Mouse (Mus musculus): ENCODE measurements around the gene Mgat3. TPM values are rescaled to one million over a fixed set of nuclear protein-coding genes. Genes with fewer than 3 reads are reported as not detected.
A peak's percentile ranks its signal among the peaks of the same experiment; 100 is the strongest.

Gene Mgat3
- polyA plus RNA-seq, 1 experiment = 65.1 TPM

- H3K27ac ChIP-seq (ENCODE audit: insufficient read depth, low read depth, low read length) = peak overlapping the region; percentile 42; the same call in 1 of the 2 replicates
- TF ChIP-seq POLR2A (IDR thresholded peaks at IDR 0.05; ENCODE audit: insufficient read depth, low read depth, low read length) (no peak), CTCF (IDR thresholded peaks at IDR 0.05; ENCODE audit: insufficient read depth, low read depth, low read length) (no peak)
- no peak overlapping the region for H3K4me3 ChIP-seq (ENCODE audit: insufficient read depth, low read depth, low read length)
- WGBS = 59% methylated on average over 11 of the region's 11 CpGs
- peaks cover 47% of the 10 kb centered on the region for H3K4me1 ChIP-seq (ENCODE audit: control insufficient read depth, insufficient read depth, low read length)
Observed at GRCm38 (mm10) chr15:80163274-80163673, 10.2 kb upstream of the Mgat3 start.

GRCm38 (mm10) chr15:80163716-80164115 lies 9.8 kb upstream of the Mgat3 start:
- 69% methylated on average over 4 of the region's 4 CpGs for WGBS
- no peak for TF ChIP-seq POLR2A (IDR thresholded peaks at IDR 0.05; ENCODE audit: insufficient read depth, low read depth, low read length)
- no peak for TF ChIP-seq CTCF (IDR thresholded peaks at IDR 0.05; ENCODE audit: insufficient read depth, low read depth, low read length)
- H3K4me1 ChIP-seq (ENCODE audit: control insufficient read depth, insufficient read depth, low read length) = peaks cover 44% of the 10 kb centered on the region
- peak overlapping the region; percentile 42; the same call in 1 of the 2 replicates for H3K27ac ChIP-seq (ENCODE audit: insufficient read depth, low read depth, low read length)
- H3K4me3 ChIP-seq (ENCODE audit: insufficient read depth, low read depth, low read length) = no peak overlapping the region

- H3K27ac ChIP-seq (ENCODE audit: insufficient read depth, low read depth, low read length) = no peak overlapping the region
- no peak overlapping the region for H3K4me3 ChIP-seq (ENCODE audit: insufficient read depth, low read depth, low read length)
- H3K4me1 ChIP-seq (ENCODE audit: control insufficient read depth, insufficient read depth, low read length) = peaks cover 35% of the 10 kb centered on the region
- TF ChIP-seq POLR2A (IDR thresholded peaks at IDR 0.05; ENCODE audit: insufficient read depth, low read depth, low read length) (no peak), CTCF (IDR thresholded peaks at IDR 0.05; ENCODE audit: insufficient read depth, low read depth, low read length) (no peak)
- 36% methylated on average over 5 of the region's 5 CpGs for WGBS
Observed at GRCm38 (mm10) chr15:80165396-80165795, 8.1 kb upstream of the Mgat3 start.

GRCm38 (mm10) chr15:80169484-80169883 lies 4.0 kb upstream of the Mgat3 start:
- H3K4me3 ChIP-seq (ENCODE audit: insufficient read depth, low read depth, low read length) = no peak overlapping the region
- TF ChIP-seq POLR2A (IDR thresholded peaks at IDR 0.05; ENCODE audit: insufficient read depth, low read depth, low read length) = no peak
- 97% methylated on average over 1 of the region's 1 CpGs for WGBS
- H3K27ac ChIP-seq (ENCODE audit: insufficient read depth, low read depth, low read length) = no peak overlapping the region
- peaks cover 14% of the 10 kb centered on the region for H3K4me1 ChIP-seq (ENCODE audit: control insufficient read depth, insufficient read depth, low read length)

- Histone ChIP-seq H3K27ac (ENCODE audit: insufficient read depth, low read depth, low read length) (no peak overlapping the region), H3K4me1 (ENCODE audit: control insufficient read depth, insufficient read depth, low read length) (peaks cover 16% of the 10 kb centered on the region), H3K4me3 (ENCODE audit: insufficient read depth, low read depth, low read length) (no peak overlapping the region)
- TF ChIP-seq CTCF (IDR thresholded peaks at IDR 0.05; ENCODE audit: insufficient read depth, low read depth, low read length) (no peak), POLR2A (IDR thresholded peaks at IDR 0.05; ENCODE audit: insufficient read depth, low read depth, low read length) (no peak)
- 57% methylated on average over 4 of the region's 4 CpGs for WGBS
Observed at GRCm38 (mm10) chr15:80170357-80170756, 3.2 kb upstream of the Mgat3 start.

- no peak overlapping the region for H3K4me3 ChIP-seq (ENCODE audit: insufficient read depth, low read depth, low read length)
- WGBS = 30% methylated on average over 8 of the region's 8 CpGs
- TF ChIP-seq POLR2A (IDR thresholded peaks at IDR 0.05; ENCODE audit: insufficient read depth, low read depth, low read length) = no peak
- no peak for TF ChIP-seq CTCF (IDR thresholded peaks at IDR 0.05; ENCODE audit: insufficient read depth, low read depth, low read length)
- H3K4me1 ChIP-seq (ENCODE audit: control insufficient read depth, insufficient read depth, low read length) = peaks cover 21% of the 10 kb centered on the region
- H3K27ac ChIP-seq (ENCODE audit: insufficient read depth, low read depth, low read length) = no peak overlapping the region
Observed at GRCm38 (mm10) chr15:80171286-80171685, 2.2 kb upstream of the Mgat3 start.

GRCm38 (mm10) chr15:80171791-80172190 lies 1.7 kb upstream of the Mgat3 start:
- peaks cover 22% of the 10 kb centered on the region for H3K4me1 ChIP-seq (ENCODE audit: control insufficient read depth, insufficient read depth, low read length)
- TF ChIP-seq CTCF (IDR thresholded peaks at IDR 0.05; ENCODE audit: insufficient read depth, low read depth, low read length) (no peak), POLR2A (IDR thresholded peaks at IDR 0.05; ENCODE audit: insufficient read depth, low read depth, low read length) (no peak)
- no peak overlapping the region for H3K4me3 ChIP-seq (ENCODE audit: insufficient read depth, low read depth, low read length)
- H3K27ac ChIP-seq (ENCODE audit: insufficient read depth, low read depth, low read length) = no peak overlapping the region
- WGBS = 49% methylated on average over 6 of the region's 6 CpGs

GRCm38 (mm10) chr15:80173781-80174597 lies 468 bp downstream of the Mgat3 start:
- peaks cover 17% of the 10 kb centered on the region for H3K4me1 ChIP-seq (ENCODE audit: control insufficient read depth, insufficient read depth, low read length)
- H3K27ac ChIP-seq (ENCODE audit: insufficient read depth, low read depth, low read length) = peak overlapping the region; percentile 65
- TF ChIP-seq POLR2A (IDR thresholded peaks at IDR 0.05; ENCODE audit: insufficient read depth, low read depth, low read length) = 0 out of 2 replicates have a peak, but pooled peaks have one; percentile 37
- TF ChIP-seq CTCF (IDR thresholded peaks at IDR 0.05; ENCODE audit: insufficient read depth, low read depth, low read length) = no peak
- WGBS = 2% methylated on average over 59 of the region's 60 CpGs
- peak overlapping the region; percentile 69 for H3K4me3 ChIP-seq (ENCODE audit: insufficient read depth, low read depth, low read length)

GRCm38 (mm10) chr15:80174598-80174875 lies 1.0 kb downstream of the Mgat3 start:
- Histone ChIP-seq H3K4me1 (ENCODE audit: control insufficient read depth, insufficient read depth, low read length) (peaks cover 17% of the 10 kb centered on the region), H3K4me3 (ENCODE audit: insufficient read depth, low read depth, low read length) (peak overlapping the region; percentile 69), H3K27ac (ENCODE audit: insufficient read depth, low read depth, low read length) (peak overlapping the region; percentile 65)
- TF ChIP-seq CTCF (IDR thresholded peaks at IDR 0.05; ENCODE audit: insufficient read depth, low read depth, low read length) = no peak
- no peak for TF ChIP-seq POLR2A (IDR thresholded peaks at IDR 0.05; ENCODE audit: insufficient read depth, low read depth, low read length)
- 3% methylated on average over 5 of the region's 5 CpGs for WGBS

All from olfactory bulb, adult 2 months (tissue).